Mouse (Mus musculus): Measurements from ENCODE around the gene Adarb2.

- TF ChIP-seq POLR2A (IDR thresholded peaks at IDR 0.05; ENCODE audit: borderline replicate concordance, extremely low read depth, low read depth, low read length) (no peak), CTCF (IDR thresholded peaks at IDR 0.05; ENCODE audit: insufficient read depth, low read length) (no peak)
Measured at GRCm38 (mm10) chr13:8632072-8632471, 429.4 kb downstream of the Adarb2 start.
